Mouse (Mus musculus) WW6 (cell line): ENCODE results near the gene Gm10521.
"Not testable (repeated sequence)": the region's sequence is repeated elsewhere in the genome, so short reads cannot be mapped to it uniquely, and the experiment has no call there.

Experiments
- DNase-seq: peaks from one replicate; pipeline ENCODE4 v3.0.0-alpha.2; 2013; ENCODE audit warnings: low read depth, low spot score

Gm10521 gene

GRCm38 (mm10) chr1:171895364-171895763, at the start of gene Gm10521:
Gene Gm10521, plus strand, starts transcription at chr1:171895664.
- not testable (repeated sequence) for DNase-seq

- no peak for DNase-seq
These were observed 47.3 kb upstream of the Gm10521 start for GRCm38 (mm10) chr1:171848201-171848600.

DNA sequence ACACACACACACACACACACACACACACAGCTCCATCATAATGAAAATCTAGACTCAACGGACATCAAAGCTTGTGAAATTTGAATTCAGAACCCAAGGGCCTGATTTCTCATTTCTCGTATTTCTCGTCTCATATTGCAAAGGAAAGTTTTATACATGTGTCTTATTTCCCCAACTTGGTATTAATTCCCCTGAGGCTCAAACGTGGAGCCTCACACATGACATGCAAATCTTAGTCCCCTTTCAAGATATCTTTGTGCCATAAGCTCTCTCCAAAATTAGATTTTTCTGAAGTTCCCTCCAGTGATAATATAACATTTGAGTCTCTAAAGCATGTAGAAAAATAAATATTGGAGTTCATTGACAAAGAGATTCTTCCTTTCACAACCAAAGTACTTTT, 46.7 kb upstream of the Gm10521 start:
- no peak for DNase-seq

- DNase-seq, result no peak
These were observed 46.0 kb upstream of the Gm10521 start for GRCm38 (mm10) chr1:171849454-171849853.

- DNase-seq, result no peak
These were observed 30.0 kb upstream of the Gm10521 start for GRCm38 (mm10) chr1:171865467-171865866.

DNA sequence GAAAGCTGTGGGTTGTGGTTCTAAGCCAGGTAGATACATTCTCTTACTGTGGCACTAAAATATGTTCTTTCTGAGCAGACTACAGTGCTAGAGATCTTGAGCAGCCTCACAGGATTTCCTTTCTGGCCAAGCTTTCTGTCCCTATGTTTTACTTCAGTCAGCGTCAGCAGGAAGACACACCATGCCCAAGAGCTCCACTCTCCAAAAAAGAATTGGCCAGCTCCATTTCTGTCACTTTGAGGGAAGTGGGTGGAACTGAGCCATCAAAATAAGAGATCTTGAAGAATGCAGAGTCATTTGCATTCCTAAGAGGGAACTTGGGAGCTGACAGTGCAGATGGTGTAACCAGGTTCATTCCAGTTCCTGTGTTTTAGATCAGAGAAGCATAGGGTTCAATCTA, 8.5 kb upstream of the Gm10521 start:
- DNase-seq, result no peak

DNA sequence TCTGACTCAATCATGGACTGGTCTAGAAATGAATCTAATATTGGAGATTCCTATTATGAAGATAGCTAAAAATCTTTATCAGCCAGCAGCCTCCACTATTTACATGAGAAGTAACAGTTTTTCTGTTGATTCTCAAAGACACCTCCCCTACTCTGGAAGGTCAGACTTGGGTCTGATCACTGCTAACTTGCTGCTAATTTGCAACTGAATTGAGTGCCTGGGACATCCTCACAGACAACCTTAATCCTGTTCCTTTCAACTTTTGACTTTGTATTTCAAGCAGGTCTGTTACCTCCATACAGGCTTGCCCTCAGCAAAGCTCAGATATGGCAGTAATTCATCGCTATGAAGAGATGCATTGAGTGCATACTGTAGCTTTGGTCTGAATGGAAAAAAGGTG, 8.5 kb downstream of the Gm10521 start:
- no peak for DNase-seq

- DNase-seq, result no peak
These were observed 20.4 kb downstream of the Gm10521 start for GRCm38 (mm10) chr1:171915638-171916458.

DNA sequence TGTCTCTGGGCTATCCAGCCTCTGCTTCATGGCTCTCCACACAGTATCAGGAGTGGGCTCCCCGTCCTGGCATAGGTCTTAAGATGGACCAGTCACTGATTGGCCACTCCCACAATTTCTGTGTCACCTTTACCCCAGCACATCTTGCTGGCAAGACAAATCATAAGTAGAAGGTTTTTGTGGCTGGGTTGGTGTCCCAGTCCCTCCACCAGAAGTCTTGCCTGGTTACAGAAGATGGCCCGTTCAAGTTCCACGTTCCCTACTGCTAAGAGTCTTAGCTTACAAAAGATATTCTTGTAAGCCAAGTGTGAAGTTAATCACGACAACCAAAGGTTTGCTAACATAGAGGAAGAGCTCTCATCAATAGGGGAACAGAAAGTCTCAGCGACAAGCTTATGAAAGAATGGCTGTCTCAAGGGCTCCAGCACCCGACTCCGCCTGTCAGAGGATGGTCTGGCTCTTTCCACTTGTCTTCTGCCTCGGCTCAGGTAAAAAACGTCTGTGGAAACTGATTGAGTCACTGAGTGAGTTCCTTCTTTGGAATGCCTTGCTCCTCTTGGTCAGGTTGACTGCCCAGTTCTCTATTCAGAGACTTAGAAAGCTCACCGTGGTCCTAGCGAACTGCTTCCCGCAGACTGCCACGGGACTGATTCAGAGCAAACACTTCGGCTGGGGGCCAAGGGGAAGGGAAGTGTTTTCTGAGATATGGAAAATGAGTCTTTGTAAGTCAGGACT, 22.0 kb downstream of the Gm10521 start, which contains the start of gene Slamf6:
TSS of gene Slamf6 (plus strand) at position 211 of the 735 bp plus-strand sequence.
- DNase-seq, result no peak

DNA sequence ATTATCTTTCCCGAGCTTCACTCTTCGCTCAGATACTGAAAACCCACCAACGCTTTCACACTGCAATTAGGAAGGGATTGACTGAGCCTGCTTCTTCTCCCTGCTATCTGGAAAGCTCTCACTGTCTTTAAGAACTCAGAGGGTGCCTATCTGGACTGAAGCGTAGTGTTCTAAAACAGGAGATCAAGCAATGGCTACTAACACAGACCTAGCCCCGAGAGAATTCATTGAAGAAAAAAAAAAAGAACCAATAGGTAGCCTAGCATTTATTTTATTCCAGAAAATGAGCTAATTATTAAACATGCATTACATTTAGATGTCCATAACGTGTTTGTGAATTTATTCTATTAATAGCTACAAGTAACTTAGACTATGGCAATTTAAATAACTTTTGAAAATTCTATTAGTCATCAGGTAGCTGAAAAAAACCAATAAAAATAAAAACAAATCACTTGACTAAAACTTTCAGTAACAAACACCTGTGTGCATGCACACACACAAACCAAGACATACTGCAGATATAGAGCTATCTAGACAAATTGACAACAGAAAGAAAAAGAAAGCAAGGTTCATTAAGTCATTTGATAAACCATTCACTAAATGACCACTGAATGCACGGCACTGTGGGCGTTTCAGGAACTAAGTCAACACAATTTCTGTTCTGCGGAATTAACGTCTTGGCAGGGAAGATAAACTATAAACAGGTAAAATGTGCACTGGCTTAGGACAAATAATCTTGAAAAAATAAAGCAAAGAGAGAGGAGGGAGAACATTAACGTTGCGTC, 22.9 kb downstream of the Gm10521 start:
- no peak for DNase-seq

DNA sequence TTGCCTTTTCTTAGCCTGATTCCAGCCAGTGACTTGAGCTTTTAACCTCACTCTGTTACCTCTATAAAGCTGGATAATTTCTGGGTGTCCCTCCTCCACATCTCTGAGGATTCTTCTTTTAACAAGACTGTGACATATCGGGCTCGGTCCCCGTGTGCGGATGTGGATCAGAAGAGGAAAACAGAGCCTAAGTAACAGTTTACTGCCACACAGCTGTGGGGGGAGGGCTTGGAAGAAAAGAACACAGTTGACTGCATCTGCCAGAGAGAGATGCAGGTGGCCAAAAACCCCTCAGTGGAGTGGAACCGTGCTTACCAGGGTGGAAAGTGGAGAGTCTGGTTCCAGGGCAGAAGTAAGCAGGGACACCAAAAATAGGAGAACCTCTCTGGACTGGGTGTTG, 23.7 kb downstream of the Gm10521 start:
- no peak for DNase-seq

GRCm38 (mm10) chr1:171919901-171920510, 24.5 kb downstream of the Gm10521 start:
- DNase-seq, result no peak

DNA sequence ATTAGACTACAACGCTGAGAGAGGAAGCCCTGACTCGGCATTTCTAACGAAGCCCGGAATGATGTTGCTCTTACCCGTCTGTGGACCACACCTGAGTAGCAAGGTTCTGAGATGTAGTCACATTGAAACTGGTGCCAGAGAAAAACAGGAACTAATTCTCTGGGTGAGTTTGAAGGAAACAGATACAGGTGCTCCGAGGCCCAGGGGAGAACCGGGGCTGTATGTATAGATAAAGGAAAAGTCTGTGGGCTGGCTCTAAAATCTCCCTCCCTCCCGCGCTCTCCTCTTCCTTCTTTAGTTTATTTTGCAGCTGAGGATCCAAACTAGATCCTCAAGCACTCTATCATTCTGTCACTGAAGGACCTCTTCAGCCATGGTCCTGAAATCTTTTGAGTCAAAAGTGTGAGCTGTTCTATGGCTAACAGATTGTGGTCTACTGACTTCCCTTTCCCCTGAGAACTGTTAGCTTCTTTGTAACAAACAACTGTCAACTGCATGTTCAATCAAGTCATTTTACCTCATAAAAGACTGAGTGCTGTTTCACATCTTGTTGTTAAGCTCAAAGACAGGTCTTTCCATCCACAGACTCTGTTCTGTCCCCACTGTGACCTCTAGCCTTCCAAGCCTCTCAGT, 25.6 kb downstream of the Gm10521 start:
- no peak for DNase-seq

DNA sequence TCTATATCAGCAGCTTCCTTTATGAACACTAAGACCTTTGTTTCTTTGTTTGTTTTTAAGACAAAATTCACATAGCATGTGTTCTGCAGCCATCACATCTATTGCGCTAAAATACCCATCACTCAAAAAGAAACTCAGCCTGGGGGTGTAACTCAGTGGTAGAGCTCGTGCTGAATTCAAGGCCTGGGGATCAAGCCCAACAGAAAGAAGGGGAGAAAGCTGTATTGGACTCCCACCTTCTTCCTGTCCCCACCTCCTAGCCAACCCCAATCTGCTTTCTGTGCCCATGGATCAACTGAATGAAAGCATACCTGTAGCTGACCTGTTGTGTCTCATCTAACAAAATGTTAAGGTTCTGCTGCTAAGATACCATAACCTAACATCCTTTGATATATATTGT, 26.2 kb downstream of the Gm10521 start:
- DNase-seq, result no peak

GRCm38 (mm10) chr1:171922844-171923243, 27.4 kb downstream of the Gm10521 start:
- DNase-seq, result no peak

DNA sequence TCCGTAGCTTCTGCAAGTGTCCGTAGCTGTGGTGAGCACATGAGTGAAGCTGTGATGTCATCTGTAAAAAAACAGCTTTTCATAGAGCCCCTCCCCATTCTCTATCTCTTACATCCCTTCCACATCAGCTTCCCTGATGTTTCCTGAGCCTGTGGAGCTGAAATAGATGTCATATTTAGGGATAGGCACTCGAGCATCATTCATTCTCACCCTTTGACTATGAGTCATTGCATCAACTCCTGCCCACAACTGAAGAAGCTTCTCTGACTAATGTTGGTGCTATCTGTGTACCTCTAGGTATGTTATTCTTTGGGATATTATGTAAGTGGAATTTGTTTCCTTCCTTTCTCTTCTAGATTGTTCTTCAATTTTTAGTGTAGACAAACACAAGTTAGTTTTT, 29.4 kb downstream of the Gm10521 start:
- no peak for DNase-seq

DNA sequence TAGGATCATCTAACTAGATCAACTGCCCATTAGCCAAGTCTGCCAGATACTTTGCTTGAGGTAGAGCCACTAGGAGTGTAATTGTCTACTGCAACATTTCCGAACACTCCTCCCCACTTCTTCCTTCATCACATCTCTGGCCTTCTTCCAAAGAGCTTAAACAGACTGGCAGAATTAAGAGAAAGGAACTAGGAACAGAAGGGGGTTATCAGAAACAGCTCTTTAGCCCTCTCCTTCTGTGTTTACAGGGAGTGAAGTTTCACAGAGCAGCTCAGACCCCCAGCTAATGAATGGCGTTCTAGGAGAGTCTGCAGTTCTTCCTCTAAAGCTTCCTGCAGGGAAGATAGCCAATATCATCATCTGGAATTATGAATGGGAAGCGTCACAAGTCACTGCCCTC, 38.4 kb downstream of the Gm10521 start:
- DNase-seq, result no peak

- DNase-seq, result no peak
These were observed 43.8 kb downstream of the Gm10521 start for GRCm38 (mm10) chr1:171938952-171939948.

DNA sequence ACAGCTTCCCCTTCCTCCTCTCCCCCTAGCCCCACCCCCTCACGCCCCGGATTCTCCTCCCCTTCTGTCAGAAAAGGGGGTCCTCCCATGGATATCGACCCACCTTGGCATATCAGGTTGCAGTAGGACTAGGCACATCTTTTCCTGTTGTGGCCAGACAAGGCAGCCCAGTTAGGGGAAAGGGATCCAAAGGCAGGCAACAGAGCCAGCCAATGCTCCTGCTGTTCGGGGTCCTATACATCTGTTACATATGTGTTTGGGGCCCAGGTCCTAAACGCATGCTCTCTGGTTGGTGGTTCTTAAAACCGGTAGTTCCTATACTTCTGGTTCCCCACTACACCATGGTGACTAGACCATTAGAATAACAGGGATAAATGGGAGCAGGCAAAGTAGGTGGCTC, 45.2 kb downstream of the Gm10521 start:
- DNase-seq, result no peak

DNA sequence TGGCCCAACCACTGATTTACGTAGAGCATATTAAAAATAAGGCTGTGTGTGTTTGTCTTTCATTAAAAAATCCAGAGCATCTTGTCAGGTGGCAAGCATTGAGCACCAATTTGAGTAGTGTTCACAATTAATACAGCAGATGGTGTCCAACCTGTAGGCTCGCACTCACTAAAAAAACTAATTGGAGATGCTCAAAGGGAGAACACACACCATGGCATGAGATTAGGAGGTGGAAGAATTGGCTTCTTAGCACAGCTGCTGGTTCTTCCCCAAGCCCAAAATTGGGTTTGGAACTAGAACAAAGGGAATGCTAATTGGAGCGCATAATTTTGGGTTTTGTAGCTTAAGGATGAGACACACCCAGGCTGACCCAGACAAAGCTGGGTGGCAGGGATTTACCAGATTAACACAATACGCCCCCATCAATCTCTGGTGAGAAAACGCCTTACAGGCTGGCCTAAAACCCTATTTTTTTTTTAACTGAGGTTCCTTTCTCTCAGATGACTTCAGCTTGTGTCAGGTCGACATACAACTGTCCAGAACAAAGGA, 51.1 kb downstream of the Gm10521 start:
- no peak for DNase-seq
